Mouse (Mus musculus): Measurements from ENCODE around the gene Vti1a.

Gene Vti1a

DNA sequence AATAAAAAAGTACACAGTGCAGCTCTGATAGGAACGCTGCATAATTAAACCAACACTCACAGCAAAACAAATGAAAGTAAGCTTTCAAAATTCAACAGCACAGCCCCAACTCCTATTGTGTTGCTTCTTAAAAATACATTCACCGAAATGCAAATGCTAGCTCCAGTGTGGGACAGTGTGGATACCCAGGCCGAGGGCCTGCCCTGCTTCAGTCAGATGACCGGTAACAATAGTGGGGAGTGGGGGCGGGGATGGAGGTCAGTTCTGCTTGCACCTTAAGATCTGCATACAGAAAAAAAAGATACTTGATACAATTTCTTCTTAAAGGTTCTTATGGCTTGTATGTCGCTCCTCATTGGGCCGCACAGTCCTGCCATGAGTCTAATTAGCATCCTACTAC, 65.2 kb downstream of the Vti1a start:
- no peak for DNase-seq

DNA sequence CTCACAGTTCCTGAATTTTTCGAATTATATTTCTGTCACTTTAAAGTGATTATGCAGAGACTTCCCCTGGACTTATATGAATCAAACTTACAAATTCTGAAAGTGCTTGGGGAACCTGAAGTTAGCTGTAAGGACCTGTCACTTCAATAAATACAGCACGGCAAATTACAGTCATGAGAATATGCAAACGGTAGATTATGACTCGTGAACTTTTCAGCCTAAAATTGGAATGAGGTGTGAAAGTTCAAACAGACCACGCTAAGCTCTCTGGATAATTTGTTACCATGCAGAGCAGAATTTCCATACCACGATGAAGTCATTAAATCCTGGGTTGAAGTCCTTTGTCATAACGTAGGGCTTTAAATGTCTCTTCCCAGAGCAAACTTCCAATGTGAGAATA, 66.7 kb downstream of the Vti1a start:
- DNase-seq = no peak

DNA sequence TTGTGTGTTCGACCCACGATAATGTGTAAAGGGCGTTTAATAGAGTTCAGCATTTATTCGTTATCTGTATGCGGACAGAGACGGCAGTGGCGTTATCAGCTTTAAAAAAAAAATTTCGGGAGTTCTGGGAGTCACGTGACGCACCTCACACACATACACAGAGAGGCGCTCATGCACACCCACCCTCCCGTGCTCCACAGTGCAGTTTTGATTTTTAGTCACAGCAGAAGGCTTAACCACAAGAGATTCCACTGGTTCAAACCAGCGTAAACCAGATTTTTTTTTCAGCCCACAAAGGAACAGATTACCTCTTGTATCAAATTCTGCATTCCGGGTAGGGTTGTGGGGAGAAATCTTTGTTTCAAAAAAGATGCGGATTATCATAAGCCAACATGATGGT, 68.5 kb downstream of the Vti1a start:
- no peak for DNase-seq

DNA sequence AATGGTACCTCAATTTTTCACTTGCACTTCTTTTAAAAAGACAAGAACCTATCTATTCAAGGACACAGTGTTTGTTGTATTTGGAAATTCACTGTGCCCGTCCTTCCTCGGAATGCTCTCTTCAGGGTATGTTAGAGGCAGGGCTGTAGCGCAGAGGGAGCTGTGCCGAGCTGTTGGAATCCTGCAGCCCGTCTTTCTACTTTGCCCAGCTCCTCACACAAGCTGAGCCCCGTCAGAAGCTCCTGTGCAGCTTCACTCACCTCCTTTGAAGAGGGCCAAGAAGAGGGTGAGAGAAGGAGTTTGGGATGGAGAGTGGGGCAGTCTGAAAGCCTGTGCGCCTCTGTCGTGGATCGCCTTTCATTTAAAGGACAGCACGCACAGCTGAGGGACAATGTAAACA, 72.9 kb downstream of the Vti1a start:
- no peak for DNase-seq

DNA sequence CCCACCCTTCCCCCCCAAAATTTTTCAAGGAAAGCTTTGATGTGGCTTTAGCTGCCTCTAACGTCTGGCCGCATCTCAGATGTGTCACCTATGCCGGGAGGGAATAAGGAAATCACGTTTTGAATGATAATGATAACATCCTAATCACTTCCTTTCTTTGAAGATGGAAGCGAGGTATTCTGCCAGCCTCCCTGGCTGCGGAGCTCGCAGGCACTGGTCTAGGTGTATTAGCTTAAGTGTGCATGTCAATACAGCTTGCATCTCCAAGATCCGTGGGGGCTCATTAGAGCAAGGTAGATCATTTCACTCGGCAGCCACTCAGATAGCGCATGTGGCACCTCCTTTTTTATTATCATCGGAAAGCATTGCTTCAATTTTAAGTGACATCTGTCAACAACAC, 74.2 kb downstream of the Vti1a start:
- DNase-seq = no peak

DNA sequence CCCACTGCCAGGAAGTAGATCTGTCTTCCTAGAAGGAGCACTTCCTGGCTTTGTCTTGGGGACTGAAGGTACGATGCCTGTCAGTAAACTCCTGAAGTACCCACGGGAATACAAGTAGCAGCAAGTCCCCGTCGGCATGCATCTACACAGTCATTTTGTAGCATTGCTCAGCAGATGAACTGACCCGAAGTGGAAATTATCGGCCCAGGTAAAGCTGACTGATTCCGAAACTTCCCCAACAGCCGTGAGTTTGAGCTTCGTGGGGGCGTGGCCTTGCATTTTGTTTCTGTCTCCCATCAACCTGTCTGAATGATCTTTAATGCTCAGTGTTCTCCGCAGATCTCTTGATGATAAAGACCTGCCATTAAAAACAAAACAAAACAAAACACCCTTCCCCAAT, 85.5 kb downstream of the Vti1a start:
- no peak for DNase-seq

DNA sequence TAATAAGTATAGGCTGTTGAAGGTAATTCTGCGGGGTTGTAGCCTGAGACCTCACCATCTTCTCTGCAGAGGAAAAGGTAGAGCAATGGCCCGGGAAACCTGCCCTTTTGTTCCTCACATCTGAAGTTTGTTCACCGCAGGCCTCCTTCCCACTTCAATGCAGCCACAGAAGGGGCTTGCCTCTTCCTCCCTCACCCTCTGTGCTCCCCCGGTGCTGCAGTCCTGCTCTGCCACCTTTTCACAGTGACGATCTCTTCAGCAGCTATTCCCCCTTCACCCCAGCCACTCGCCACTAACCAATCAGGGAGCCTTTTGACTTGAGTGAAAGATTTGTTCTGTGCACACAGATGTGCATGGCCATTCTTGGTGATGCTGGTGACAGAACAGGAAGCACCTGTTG, 92.4 kb downstream of the Vti1a start:
- no peak for DNase-seq

DNA sequence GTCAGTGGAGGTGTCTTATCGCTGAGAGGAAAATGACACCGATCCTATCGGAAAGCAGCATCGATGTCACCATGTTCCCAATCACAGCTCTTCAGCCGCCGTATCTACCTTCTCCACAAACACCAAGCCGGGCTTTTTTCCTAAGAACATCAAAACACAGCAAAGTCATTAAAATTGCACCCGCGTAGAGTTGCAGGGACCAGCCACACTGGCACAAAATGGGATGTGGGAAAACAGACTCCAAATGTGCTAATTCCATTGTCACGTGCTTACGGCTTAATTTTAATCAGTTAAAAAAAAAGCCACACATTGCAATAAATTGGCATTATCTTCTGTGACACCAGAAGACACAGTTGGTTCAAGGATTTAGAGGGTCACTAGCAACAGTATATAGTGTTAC, 95.3 kb downstream of the Vti1a start:
- no peak for DNase-seq

DNA sequence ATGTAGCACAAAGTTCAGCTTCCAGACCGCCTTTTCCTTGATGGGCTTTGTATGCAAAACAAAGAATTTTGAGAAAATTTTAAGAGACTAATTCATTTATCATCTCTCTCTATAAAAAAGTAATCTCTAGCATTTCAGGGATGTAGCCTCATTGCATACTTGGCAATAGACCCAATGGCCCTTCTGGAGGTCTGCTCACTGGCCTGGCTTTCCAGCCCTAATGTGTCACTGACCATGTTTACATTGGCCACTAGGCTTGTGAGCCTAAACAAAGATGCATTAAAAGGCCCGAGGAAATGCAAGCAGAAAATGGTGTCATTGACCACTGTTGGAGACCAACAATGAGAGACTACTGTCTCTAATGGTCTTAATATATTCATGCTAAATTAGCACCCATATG, 95.8 kb downstream of the Vti1a start:
- DNase-seq = no peak

DNA sequence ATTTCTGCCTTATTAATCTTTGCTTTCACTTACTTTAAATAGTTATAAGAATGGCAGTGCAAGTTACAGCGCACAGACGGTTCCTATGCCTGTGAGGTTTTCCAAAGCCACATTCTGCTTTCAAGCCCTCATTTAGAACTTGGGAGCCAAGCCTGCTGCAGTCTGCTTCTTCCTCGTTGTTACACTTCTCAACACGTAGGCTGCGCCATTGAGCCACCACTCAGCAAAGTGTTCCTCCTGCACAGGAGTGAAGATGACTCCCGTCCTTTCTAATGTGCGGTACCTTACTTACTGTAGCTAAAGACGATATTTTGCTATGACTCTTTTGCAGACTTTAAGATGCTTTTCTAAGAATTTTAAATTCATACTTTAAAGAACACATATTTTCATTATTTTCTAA, 98.0 kb downstream of the Vti1a start:
- peak in 1 of 2 experiments; percentile 29 for DNase-seq

DNA sequence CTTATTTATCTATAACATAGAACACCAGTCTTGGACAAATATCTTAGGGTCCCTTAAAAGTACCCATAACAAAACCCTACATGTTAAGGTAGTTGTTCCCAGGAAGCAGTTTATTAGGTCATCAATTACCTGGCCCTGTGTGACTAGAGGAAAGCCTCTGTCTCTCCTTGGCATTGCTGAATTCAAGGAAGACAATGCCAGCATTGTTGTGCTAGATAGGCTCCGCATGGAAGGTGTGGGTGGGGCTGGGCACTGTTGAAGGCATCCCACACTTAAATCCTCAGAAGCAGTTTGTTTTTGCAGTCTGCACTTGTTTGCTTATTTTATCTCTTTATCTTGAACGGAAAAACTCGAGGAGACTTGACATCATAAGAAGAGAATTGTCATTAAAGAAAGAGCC, 102.7 kb downstream of the Vti1a start:
- DNase-seq = no peak

DNA sequence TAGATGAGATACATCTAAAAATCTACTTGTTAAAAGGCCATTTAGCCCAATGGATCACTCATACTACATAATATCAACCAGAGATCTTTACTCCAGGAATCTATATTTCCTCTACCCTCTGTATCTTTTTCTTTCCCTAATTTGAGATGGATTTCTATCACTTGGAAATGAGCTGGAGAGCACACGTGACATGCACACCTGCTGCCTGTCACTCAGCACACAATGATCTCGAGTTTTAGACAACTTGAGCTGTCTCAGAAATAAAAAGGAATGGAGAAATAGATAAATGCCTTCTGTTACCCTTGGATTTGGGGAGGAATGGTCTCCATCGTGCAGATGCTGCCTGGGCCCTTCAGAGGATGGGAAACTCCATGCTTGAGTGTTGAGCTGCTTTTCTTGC, 103.9 kb downstream of the Vti1a start:
- DNase-seq = no peak

DNA sequence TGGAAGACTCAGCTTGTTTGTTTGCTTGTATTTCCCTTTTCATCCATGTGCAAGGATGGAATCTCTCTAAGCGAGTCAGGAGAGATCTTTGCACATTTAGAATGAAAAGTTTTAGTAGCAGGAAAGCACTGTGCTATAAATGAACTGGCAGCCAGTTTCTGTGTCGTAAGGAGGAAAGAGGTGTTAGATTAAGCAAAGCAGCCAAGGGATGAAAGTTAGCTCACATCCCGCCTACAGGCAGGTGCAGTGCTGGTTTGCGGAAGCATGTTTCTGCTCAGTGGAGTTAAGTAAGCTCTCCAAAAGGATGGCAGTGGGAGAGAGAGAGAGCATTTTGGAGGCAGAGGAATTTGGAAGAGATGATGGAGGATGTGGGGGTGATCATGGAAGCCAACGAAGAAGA, 105.7 kb downstream of the Vti1a start:
- DNase-seq = no peak

DNA sequence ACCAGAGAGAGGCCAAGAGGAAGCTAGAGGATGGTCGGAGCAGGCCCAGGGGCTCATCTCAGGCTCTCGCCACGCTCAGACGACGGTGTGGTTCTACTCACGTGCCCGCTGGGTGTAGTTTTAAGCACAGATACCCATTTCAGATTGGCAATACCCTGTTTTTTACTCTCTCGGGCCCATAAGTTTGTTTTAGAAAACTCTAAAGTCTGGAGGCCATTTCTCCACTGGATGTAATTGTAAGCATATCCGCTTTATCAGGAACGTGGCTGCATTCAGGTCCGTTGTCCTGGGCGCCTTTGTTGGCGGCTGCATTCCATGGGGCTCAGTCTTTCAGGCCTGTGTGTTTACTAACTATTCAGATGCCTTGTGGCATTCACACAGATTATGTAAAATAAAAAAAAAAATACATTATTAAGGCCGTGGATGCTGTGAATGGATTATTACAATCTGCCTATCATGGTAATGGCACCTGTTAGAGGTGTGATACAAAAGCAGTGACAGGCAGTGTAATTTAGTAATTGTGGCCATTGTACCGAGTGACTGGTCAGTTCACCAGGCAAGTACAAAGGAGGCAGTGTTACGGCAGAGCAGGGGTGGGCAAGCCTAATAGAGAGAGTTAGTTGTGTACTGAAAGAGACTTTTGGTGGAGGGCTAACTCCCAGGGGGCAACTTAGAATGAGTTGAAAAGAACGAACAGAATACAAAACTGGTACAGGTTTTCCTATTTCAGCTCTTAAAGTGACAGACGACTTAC, 106.4 kb downstream of the Vti1a start:
- no peak for DNase-seq

DNA sequence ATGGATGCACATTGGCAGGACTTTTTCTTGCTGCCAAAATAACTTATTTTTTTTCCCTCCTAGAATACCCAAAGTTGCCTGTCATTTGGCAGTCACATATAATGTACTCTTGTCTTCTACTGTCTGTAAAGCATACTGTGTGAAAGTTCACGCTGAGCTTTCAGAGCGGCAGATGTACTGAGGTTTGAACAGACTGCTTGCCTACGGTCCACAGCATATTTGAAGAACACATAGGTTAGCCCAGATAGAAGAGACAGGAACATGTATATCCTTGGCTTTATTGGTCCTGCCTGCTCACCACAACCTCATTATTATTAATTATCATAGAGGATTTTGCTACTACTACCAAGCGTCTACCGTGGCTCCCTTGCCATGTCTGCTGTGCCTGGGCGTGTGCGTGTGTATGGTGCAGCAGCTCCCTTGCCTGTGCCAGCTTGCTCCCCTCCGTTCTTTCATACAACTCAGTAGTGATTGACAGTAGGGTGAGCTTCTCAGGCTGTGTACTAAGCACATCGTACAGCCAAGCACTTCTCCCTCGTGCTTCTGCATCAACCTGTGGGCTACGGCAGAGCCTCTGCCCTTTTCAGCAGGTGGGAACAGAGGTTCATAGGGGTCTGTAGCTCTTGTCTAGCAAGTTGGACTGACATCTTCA, 107.1 kb downstream of the Vti1a start:
- no peak for DNase-seq

DNA sequence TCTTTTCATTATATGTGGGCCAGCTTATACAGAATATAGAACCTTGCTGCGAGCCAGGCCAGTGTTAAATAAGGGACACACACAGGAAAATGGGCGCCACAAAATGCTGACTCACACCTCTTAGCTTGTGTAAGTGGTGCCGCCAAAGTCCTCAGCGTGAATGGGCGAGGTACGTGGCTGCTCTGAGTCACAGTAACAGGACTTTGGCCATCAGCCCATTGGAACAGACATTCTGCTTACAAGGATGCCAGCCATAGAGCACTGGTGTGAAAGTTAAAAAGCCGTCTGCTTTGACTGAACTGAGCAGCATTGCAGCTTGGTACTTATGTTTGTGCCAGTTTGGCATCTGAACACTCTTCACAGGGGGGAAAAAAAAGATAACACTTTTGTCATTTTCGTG, 107.9 kb downstream of the Vti1a start:
- no peak for DNase-seq

DNA sequence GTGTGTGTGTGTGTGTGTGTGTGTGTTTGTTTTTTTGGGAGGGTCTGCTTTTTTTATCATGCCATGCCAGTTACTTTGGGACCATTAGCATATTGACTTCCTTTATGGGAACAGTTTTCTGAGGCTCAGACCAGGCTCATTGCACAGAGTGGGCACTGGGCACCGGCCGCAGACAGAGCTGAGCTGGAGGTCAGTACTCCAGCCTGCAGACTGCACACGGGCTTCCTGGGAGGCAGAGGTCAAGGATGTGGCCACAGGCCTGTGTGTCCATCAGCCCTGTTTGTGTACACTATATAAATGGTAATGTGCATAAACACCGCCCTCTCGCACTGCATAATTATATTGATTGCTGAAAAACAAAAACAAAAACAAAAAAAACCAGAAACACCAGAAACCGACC, 108.4 kb downstream of the Vti1a start:
- DNase-seq = no peak

DNA sequence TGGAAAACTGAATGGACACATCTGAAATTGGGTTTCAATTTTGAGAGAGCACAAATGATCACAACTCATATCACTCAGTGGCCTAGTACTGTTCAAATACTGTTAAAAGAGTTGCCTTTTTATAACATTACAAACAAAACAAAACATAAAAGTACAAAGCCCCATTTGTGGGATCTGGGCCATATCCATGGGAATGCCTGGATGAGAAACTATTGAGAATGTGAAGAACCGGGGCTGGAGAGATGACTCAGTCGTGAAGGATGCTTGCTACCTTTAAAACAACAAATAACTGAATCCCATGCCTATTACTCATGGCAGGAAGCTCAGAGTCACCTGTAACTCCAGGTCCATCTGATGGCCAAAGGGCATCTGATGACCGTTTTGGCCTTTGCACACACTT, 124.2 kb downstream of the Vti1a start:
- no peak for DNase-seq

DNA sequence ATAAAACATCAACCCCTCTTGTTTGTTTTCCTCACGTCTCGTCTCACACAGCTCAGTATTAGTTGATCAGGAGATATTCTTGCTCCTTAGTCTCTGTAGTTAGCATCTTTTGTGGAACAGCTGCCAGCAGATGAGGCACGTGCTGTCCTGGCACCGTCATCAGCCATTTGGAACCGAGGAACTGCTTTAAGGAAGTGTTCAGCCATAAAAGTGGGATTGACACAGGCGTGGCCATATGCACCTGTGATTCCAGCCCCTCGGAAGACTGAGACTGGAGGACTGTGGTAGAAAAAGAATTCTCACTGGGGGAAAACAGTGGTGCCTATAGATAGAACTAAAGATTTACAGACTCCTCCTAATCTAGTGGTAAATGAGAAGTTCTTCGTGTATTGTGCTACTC, 127.5 kb downstream of the Vti1a start:
- DNase-seq = no peak

DNA sequence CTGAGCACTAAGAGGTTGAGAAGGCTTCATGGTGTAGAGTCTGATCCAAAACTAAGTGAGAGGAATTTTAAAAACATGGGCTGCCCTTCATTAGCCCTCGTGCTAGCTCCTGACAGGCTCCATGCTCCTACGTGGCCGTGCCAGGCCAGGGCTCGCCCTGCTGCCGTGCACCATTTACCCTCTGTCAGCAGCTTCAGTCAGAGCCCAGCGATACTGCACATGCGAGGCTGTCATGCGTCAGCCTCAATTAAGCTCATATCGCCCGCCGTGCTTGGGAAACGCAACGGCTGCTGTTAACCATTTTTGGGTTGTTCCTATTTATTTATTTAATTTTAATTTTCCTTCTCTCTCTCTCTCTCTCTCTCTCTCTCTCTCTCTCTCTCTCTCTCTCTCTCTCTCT, 133.0 kb downstream of the Vti1a start:
- DNase-seq = no peak

DNA sequence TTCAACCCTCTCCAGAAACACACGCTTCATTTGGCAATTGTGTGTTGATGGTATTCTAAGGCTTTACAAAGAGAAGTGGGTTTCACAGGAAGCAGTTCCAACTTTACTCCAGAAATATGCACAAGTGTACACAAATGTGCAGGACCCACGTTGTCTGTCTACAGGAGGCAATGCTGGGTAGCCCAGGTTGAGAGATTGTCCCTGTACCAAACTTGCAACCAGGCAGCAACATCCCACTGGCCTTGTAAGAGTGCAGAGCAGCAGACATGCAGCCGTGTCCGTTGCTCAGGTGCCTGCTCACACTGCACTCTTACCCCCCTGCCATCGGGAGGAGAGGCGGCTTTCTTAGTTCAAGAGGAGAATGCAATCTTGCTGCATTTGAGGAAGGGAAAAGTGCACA, 133.4 kb downstream of the Vti1a start:
- DNase-seq = no peak

DNA sequence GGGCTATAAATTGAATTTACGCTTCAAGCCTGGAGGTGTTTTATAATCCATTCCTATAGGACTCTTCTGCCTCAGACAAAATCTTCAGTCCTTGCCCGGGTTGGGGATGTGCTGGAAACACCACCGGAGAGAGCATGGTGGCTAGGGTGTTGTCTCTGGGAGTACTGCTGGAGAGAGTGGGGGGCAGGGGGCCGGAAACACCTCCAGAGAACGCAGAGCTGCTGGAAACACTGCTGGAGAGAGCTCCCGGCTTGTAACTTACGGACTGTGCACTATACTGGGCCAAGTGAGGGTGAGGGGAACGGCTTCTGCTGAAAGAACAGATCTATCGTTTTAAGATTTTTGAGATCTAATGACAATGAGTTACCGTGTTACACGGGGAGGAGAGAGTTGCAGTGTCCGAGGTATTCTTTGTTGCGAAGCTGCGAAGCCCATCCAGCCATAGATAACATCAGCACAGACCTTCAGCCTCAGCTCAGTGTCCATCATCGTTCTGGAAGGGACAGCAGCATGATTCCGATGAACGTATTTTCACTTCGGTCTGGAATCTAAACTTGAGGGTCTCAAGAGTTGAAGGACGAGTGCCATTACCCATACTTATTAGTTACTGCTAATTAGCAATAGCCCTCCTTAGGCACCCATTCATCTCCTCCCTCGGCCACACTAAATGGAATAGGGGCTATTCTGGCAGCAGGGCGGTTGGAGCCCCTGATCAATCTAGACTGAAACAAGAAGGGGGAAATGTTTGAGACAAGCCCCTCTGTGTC, 140.4 kb downstream of the Vti1a start:
- no peak for DNase-seq

DNA sequence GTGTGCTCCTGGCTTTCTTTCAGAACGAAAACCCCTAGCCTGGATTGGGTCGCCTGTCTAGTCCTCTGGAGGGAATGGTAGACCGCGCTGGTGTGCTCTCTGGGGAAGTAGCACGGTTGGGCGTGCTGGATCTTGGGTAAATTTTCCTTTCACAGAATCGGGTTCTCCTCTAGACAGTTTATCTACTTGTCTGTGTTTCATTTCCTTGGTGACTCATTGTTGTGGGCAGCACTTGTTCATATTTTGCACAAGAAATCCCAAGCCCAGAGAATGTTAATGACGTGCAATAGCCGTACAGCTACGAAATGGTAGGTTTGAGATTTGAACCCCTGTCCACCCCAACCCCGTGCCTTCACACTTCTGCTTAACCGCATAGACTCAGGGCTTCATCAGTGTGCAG, 145.9 kb downstream of the Vti1a start:
- no peak for DNase-seq

DNA sequence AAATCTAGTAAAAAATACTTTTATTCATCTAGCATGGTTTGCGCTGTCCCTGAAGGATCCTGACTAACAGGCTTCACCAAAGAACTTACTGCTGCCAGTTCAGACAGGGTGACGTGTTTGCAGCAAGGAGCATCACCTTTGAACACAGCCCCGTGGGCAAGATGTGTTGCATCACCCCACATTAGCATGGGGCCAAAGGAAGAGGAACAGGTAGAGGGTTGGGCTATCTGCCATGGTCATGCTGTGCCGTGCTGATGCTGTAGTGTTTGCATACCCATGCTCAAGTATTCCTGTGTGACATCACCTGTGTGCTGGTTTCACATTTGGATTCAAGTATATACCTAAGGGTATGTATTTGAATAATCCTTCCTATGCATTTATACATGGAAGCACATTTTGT, 147.6 kb downstream of the Vti1a start:
- DNase-seq = no peak

All from spleen, adult 18-20 months (tissue).